Mouse (Mus musculus): ENCODE data around the gene Tbc1d9. TPM values are rescaled to one million over a fixed set of nuclear protein-coding genes. Genes with fewer than 3 reads are reported as not detected.

Gene Tbc1d9
- polyA plus RNA-seq, 1 experiment from 2014 or later, result 22.1 TPM

GRCm38 (mm10) chr8:83170894-83171293 lies 5.7 kb downstream of the Tbc1d9 start:
- Histone ChIP-seq H3K27ac (replicated peaks; ENCODE audit: low read depth, low read length) (no peak overlapping the region), H3K36me3 (ENCODE audit: control insufficient read depth, insufficient read depth, low read length) (no peaks in the 10 kb centered on the region), H3K4me3 (replicated peaks; ENCODE audit: low read depth, low read length) (no peak overlapping the region), H3K4me2 (ENCODE audit: low read length) (no peak overlapping the region), H3K9me3 (ENCODE audit: control insufficient read depth, low read length) (no peaks in the 10 kb centered on the region), H3K4me1 (ENCODE audit: control insufficient read depth, insufficient read depth, low read length) (peaks cover 31% of the 10 kb centered on the region), H3K9ac (replicated peaks; ENCODE audit: low read length) (no peak overlapping the region), H3K27me3 (ENCODE audit: control insufficient read depth, insufficient read depth, low read length) (no peaks in the 10 kb centered on the region)
- DNase-seq (no peak), ATAC-seq (ENCODE audit: low FRiP score, low TSS enrichment) (no peak)
- 30% methylated on average over 6 of the region's 6 CpGs for WGBS

- DNase-seq, result no peak
- no peaks in the 10 kb centered on the region for H3K9me3 ChIP-seq (ENCODE audit: control insufficient read depth, low read length)
- H3K4me2 ChIP-seq (ENCODE audit: low read length), result no peak overlapping the region
- H3K4me3 ChIP-seq (replicated peaks; ENCODE audit: low read depth, low read length), result no peak overlapping the region
- no peak for ATAC-seq (ENCODE audit: low FRiP score, low TSS enrichment)
- peaks cover 33% of the 10 kb centered on the region for H3K4me1 ChIP-seq (ENCODE audit: control insufficient read depth, insufficient read depth, low read length)
- H3K27me3 ChIP-seq (ENCODE audit: control insufficient read depth, insufficient read depth, low read length), result no peaks in the 10 kb centered on the region
- 65% methylated on average over 10 of the region's 10 CpGs for WGBS
- no peak overlapping the region for H3K27ac ChIP-seq (replicated peaks; ENCODE audit: low read depth, low read length)
- H3K9ac ChIP-seq (replicated peaks; ENCODE audit: low read length), result no peak overlapping the region
- no peaks in the 10 kb centered on the region for H3K36me3 ChIP-seq (ENCODE audit: control insufficient read depth, insufficient read depth, low read length)
Observed at GRCm38 (mm10) chr8:83175680-83176079, 10.5 kb downstream of the Tbc1d9 start.

GRCm38 (mm10) chr8:83176785-83177184 lies 11.6 kb downstream of the Tbc1d9 start:
- Histone ChIP-seq H3K4me2 (ENCODE audit: low read length) (no peak overlapping the region), H3K9ac (replicated peaks; ENCODE audit: low read length) (no peak overlapping the region), H3K27ac (replicated peaks; ENCODE audit: low read depth, low read length) (0 out of 2 replicates have a peak overlapping the region, but pooled peaks have one; percentile 57), H3K4me1 (ENCODE audit: control insufficient read depth, insufficient read depth, low read length) (peaks cover 39% of the 10 kb centered on the region), H3K4me3 (replicated peaks; ENCODE audit: low read depth, low read length) (no peak overlapping the region), H3K27me3 (ENCODE audit: control insufficient read depth, insufficient read depth, low read length) (no peaks in the 10 kb centered on the region), H3K36me3 (ENCODE audit: control insufficient read depth, insufficient read depth, low read length) (no peaks in the 10 kb centered on the region), H3K9me3 (ENCODE audit: control insufficient read depth, low read length) (no peaks in the 10 kb centered on the region)
- 15% methylated on average over 2 of the region's 2 CpGs for WGBS
- ATAC-seq (ENCODE audit: low FRiP score, low TSS enrichment) (peak; percentile 51), DNase-seq (no peak)

GRCm38 (mm10) chr8:83177317-83178195 lies 12.4 kb downstream of the Tbc1d9 start:
- H3K4me2 ChIP-seq (ENCODE audit: low read length), result peak overlapping the region; percentile 21; the same call in 1 of the 2 replicates
- H3K27me3 ChIP-seq (ENCODE audit: control insufficient read depth, insufficient read depth, low read length), result no peaks in the 10 kb centered on the region
- ATAC-seq (ENCODE audit: low FRiP score, low TSS enrichment) (peak; percentile 54; the same call in 1 of the 2 replicates), DNase-seq (no peak)
- 11% methylated on average over 11 of the region's 11 CpGs for WGBS
- peak overlapping the region; percentile 57 for H3K27ac ChIP-seq (replicated peaks; ENCODE audit: low read depth, low read length)
- no peak overlapping the region; the same call in 1 of the 2 replicates for H3K9ac ChIP-seq (replicated peaks; ENCODE audit: low read length)
- H3K4me1 ChIP-seq (ENCODE audit: control insufficient read depth, insufficient read depth, low read length), result peaks cover 45% of the 10 kb centered on the region
- no peak overlapping the region for H3K4me3 ChIP-seq (replicated peaks; ENCODE audit: low read depth, low read length)
- H3K36me3 ChIP-seq (ENCODE audit: control insufficient read depth, insufficient read depth, low read length), result no peaks in the 10 kb centered on the region
- no peaks in the 10 kb centered on the region for H3K9me3 ChIP-seq (ENCODE audit: control insufficient read depth, low read length)

GRCm38 (mm10) chr8:83178228-83178742 lies 13.1 kb downstream of the Tbc1d9 start:
- Histone ChIP-seq H3K27ac (replicated peaks; ENCODE audit: low read depth, low read length) (peak overlapping the region; percentile 57; the same call in 1 of the 2 replicates), H3K4me1 (ENCODE audit: control insufficient read depth, insufficient read depth, low read length) (peaks cover 52% of the 10 kb centered on the region)
- DNase-seq, result peak; percentile 68

GRCm38 (mm10) chr8:83181851-83182482 lies 16.8 kb downstream of the Tbc1d9 start:
- Histone ChIP-seq H3K4me2 (ENCODE audit: low read length) (no peak overlapping the region), H3K27ac (replicated peaks; ENCODE audit: low read depth, low read length) (0 out of 2 replicates have a peak overlapping the region, but pooled peaks have one; percentile 26), H3K9ac (replicated peaks; ENCODE audit: low read length) (no peak overlapping the region), H3K4me1 (ENCODE audit: control insufficient read depth, insufficient read depth, low read length) (peaks cover 38% of the 10 kb centered on the region), H3K9me3 (ENCODE audit: control insufficient read depth, low read length) (no peaks in the 10 kb centered on the region), H3K27me3 (ENCODE audit: control insufficient read depth, insufficient read depth, low read length) (no peaks in the 10 kb centered on the region), H3K4me3 (replicated peaks; ENCODE audit: low read depth, low read length) (no peak overlapping the region), H3K36me3 (ENCODE audit: control insufficient read depth, insufficient read depth, low read length) (no peaks in the 10 kb centered on the region)
- 74% methylated on average over 6 of the region's 6 CpGs for WGBS
- DNase-seq, result no peak
- ATAC-seq (ENCODE audit: low FRiP score, low TSS enrichment), result 0 out of 2 replicates have a peak, but pooled peaks have one; percentile 9

More at GRCm38 (mm10) chr8:83178228-83178742, 13.1 kb downstream of the Tbc1d9 start:
- no peak overlapping the region for H3K9ac ChIP-seq (replicated peaks; ENCODE audit: low read length)
- no peaks in the 10 kb centered on the region for H3K9me3 ChIP-seq (ENCODE audit: control insufficient read depth, low read length)
- H3K4me3 ChIP-seq (replicated peaks; ENCODE audit: low read depth, low read length), result no peak overlapping the region
- H3K27me3 ChIP-seq (ENCODE audit: control insufficient read depth, insufficient read depth, low read length), result no peaks in the 10 kb centered on the region
- H3K36me3 ChIP-seq (ENCODE audit: control insufficient read depth, insufficient read depth, low read length), result no peaks in the 10 kb centered on the region
- no peak overlapping the region for H3K4me2 ChIP-seq (ENCODE audit: low read length)
- WGBS, result 5% methylated on average over 9 of the region's 9 CpGs
- ATAC-seq (ENCODE audit: low FRiP score, low TSS enrichment), result no peak

- Histone ChIP-seq H3K4me1 (ENCODE audit: control insufficient read depth, insufficient read depth, low read length) (peaks cover 32% of the 10 kb centered on the region), H3K9ac (replicated peaks; ENCODE audit: low read length) (no peak overlapping the region), H3K36me3 (ENCODE audit: control insufficient read depth, insufficient read depth, low read length) (no peaks in the 10 kb centered on the region), H3K4me3 (replicated peaks; ENCODE audit: low read depth, low read length) (no peak overlapping the region), H3K27ac (replicated peaks; ENCODE audit: low read depth, low read length) (peak overlapping the region; percentile 64), H3K4me2 (ENCODE audit: low read length) (no peak overlapping the region), H3K27me3 (ENCODE audit: control insufficient read depth, insufficient read depth, low read length) (no peaks in the 10 kb centered on the region), H3K9me3 (ENCODE audit: control insufficient read depth, low read length) (no peaks in the 10 kb centered on the region)
- ATAC-seq (ENCODE audit: low FRiP score, low TSS enrichment) (0 out of 2 replicates have a peak, but pooled peaks have one; percentile 12), DNase-seq (peak; percentile 51)
- 42% methylated on average over 5 of the region's 5 CpGs for WGBS
Observed at GRCm38 (mm10) chr8:83182784-83183183, 17.6 kb downstream of the Tbc1d9 start.

GRCm38 (mm10) chr8:83186376-83186775 lies 21.2 kb downstream of the Tbc1d9 start:
- 56% methylated on average over 6 of the region's 6 CpGs for WGBS
- Histone ChIP-seq H3K27me3 (ENCODE audit: control insufficient read depth, insufficient read depth, low read length) (no peaks in the 10 kb centered on the region), H3K9me3 (ENCODE audit: control insufficient read depth, low read length) (no peaks in the 10 kb centered on the region), H3K36me3 (ENCODE audit: control insufficient read depth, insufficient read depth, low read length) (no peaks in the 10 kb centered on the region), H3K4me2 (ENCODE audit: low read length) (no peak overlapping the region), H3K4me1 (ENCODE audit: control insufficient read depth, insufficient read depth, low read length) (peaks cover 22% of the 10 kb centered on the region), H3K27ac (replicated peaks; ENCODE audit: low read depth, low read length) (no peak overlapping the region), H3K9ac (replicated peaks; ENCODE audit: low read length) (no peak overlapping the region), H3K4me3 (replicated peaks; ENCODE audit: low read depth, low read length) (no peak overlapping the region)
- DNase-seq, result no peak
- no peak for ATAC-seq (ENCODE audit: low FRiP score, low TSS enrichment)

Data from midbrain, embryonic 14.5 days (tissue).